Mouse (Mus musculus): ENCODE results near the gene Etfrf1. TPM values are rescaled to one million over a fixed set of nuclear protein-coding genes. Genes with fewer than 3 reads are reported as not detected.
A peak's percentile ranks its signal among the peaks of the same experiment; 100 is the strongest.

Gene Etfrf1
- polyA plus RNA-seq (2015; fragmentation: Nextera tagmentation; extraction: Ambion mirVana), result 33.9 and 35.2 TPM in 2 replicates

GRCm38 (mm10) chr6:145210816-145211338 lies at the start of gene Etfrf1, which contains the start of gene Casc1:
TSS of gene Etfrf1 (plus strand) at chr6:145211134.
TSS of gene Casc1 (minus strand) at chr6:145211005.
- no peaks in the 10 kb centered on the region for H3K9me3 ChIP-seq (replicated peaks)
- H3K9ac ChIP-seq, result peak within 1 kb of the TSS; percentile 71
- H3K27ac ChIP-seq (replicated peaks), result peak within 1 kb of the TSS; percentile 93
- no peaks in the 10 kb centered on the region for H3K27me3 ChIP-seq
- H3K4me1 ChIP-seq, result peaks cover 17% of the 10 kb centered on the region
- H3K4me2 ChIP-seq (replicated peaks), result peak within 1 kb of the TSS; percentile 64
- 0 out of 2 replicates have a peak, but pooled peaks cover 9% of the 10 kb centered on the region for H3K36me3 ChIP-seq
- peak within 1 kb of the TSS; percentile 64 for H3K4me3 ChIP-seq (replicated peaks)
- peak; percentile 100 for ATAC-seq (ENCODE audit: insufficient number of reproducible peaks, low FRiP score, low TSS enrichment, low read depth)
- under 1% methylated on average over 36 of the region's 36 CpGs for WGBS

- H3K27ac ChIP-seq (replicated peaks), result no peak overlapping the region
- no peak overlapping the region for H3K4me2 ChIP-seq (replicated peaks)
- H3K27me3 ChIP-seq, result peaks cover 7% of the 10 kb centered on the region; the same call in 1 of the 2 replicates
- ATAC-seq (ENCODE audit: insufficient number of reproducible peaks, low FRiP score, low TSS enrichment, low read depth), result no peak
- H3K9ac ChIP-seq, result no peak overlapping the region
- H3K9me3 ChIP-seq (replicated peaks), result no peaks in the 10 kb centered on the region
- H3K4me1 ChIP-seq, result peaks cover 20% of the 10 kb centered on the region
- 78% methylated on average over 14 of the region's 14 CpGs for WGBS
- no peaks in the 10 kb centered on the region for H3K36me3 ChIP-seq
- no peak overlapping the region for H3K4me3 ChIP-seq (replicated peaks)
Observed at GRCm38 (mm10) chr6:145171892-145172606, 38.9 kb upstream of the Etfrf1 start.

GRCm38 (mm10) chr6:145173781-145174191 lies 37.1 kb upstream of the Etfrf1 start:
- 11% methylated on average over 11 of the region's 11 CpGs for WGBS
- no peak overlapping the region for H3K27ac ChIP-seq (replicated peaks)

GRCm38 (mm10) chr6:145175571-145175981 lies 35.4 kb upstream of the Etfrf1 start:
- Histone ChIP-seq H3K9me3 (replicated peaks) (no peaks in the 10 kb centered on the region), H3K36me3 (no peaks in the 10 kb centered on the region), H3K4me2 (replicated peaks) (0 out of 2 replicates have a peak overlapping the region, but pooled peaks have one; percentile 13), H3K9ac (no peak overlapping the region), H3K4me1 (peaks cover 20% of the 10 kb centered on the region), H3K27me3 (peaks cover 8% of the 10 kb centered on the region; the same call in 1 of the 2 replicates), H3K27ac (replicated peaks) (no peak overlapping the region), H3K4me3 (replicated peaks) (no peak overlapping the region)
- WGBS, result 36% methylated on average over 9 of the region's 9 CpGs
- ATAC-seq (ENCODE audit: insufficient number of reproducible peaks, low FRiP score, low TSS enrichment, low read depth), result no peak

More at GRCm38 (mm10) chr6:145173781-145174191, 37.1 kb upstream of the Etfrf1 start:
- Histone ChIP-seq H3K36me3 (no peaks in the 10 kb centered on the region), H3K27me3 (peaks cover 8% of the 10 kb centered on the region; the same call in 1 of the 2 replicates), H3K4me1 (peaks cover 20% of the 10 kb centered on the region), H3K4me3 (replicated peaks) (no peak overlapping the region), H3K9ac (no peak overlapping the region), H3K9me3 (replicated peaks) (no peaks in the 10 kb centered on the region), H3K4me2 (replicated peaks) (no peak overlapping the region; the same call in 1 of the 2 replicates)
- ATAC-seq (ENCODE audit: insufficient number of reproducible peaks, low FRiP score, low TSS enrichment, low read depth), result peak; percentile 66

- H3K4me1 ChIP-seq, result peaks cover 20% of the 10 kb centered on the region
- H3K4me3 ChIP-seq (replicated peaks), result no peak overlapping the region
- H3K9ac ChIP-seq, result no peak overlapping the region
- H3K4me2 ChIP-seq (replicated peaks), result no peak overlapping the region
- no peaks in the 10 kb centered on the region for H3K36me3 ChIP-seq
- WGBS, result 44% methylated on average over 10 of the region's 10 CpGs
- H3K9me3 ChIP-seq (replicated peaks), result no peaks in the 10 kb centered on the region
- no peak overlapping the region for H3K27ac ChIP-seq (replicated peaks)
- H3K27me3 ChIP-seq, result peaks cover 8% of the 10 kb centered on the region; the same call in 1 of the 2 replicates
- ATAC-seq (ENCODE audit: insufficient number of reproducible peaks, low FRiP score, low TSS enrichment, low read depth), result no peak
Observed at GRCm38 (mm10) chr6:145176474-145176873, 34.5 kb upstream of the Etfrf1 start.

- no peak overlapping the region for H3K4me3 ChIP-seq (replicated peaks)
- peaks cover 10% of the 10 kb centered on the region; the same call in 1 of the 2 replicates for H3K4me1 ChIP-seq
- H3K36me3 ChIP-seq, result no peaks in the 10 kb centered on the region
- ATAC-seq (ENCODE audit: insufficient number of reproducible peaks, low FRiP score, low TSS enrichment, low read depth), result no peak; the same call in 1 of the 2 replicates
- H3K27ac ChIP-seq (replicated peaks), result no peak overlapping the region
- H3K9me3 ChIP-seq (replicated peaks), result no peaks in the 10 kb centered on the region
- peaks cover 8% of the 10 kb centered on the region; the same call in 1 of the 2 replicates for H3K27me3 ChIP-seq
- WGBS, result 26% methylated on average over 6 of the region's 6 CpGs
- no peak overlapping the region for H3K9ac ChIP-seq
- H3K4me2 ChIP-seq (replicated peaks), result no peak overlapping the region
Observed at GRCm38 (mm10) chr6:145179665-145180064, 31.3 kb upstream of the Etfrf1 start.

GRCm38 (mm10) chr6:145182044-145182443 lies 28.9 kb upstream of the Etfrf1 start:
- 76% methylated on average over 8 of the region's 8 CpGs for WGBS
- no peak overlapping the region for H3K27ac ChIP-seq (replicated peaks)
- H3K9me3 ChIP-seq (replicated peaks), result no peaks in the 10 kb centered on the region
- no peak overlapping the region for H3K4me2 ChIP-seq (replicated peaks)
- H3K36me3 ChIP-seq, result no peaks in the 10 kb centered on the region
- H3K27me3 ChIP-seq, result peaks cover 1% of the 10 kb centered on the region; the same call in 1 of the 2 replicates
- no peaks in the 10 kb centered on the region for H3K4me1 ChIP-seq
- H3K4me3 ChIP-seq (replicated peaks), result no peak overlapping the region
- H3K9ac ChIP-seq, result no peak overlapping the region
- no peak for ATAC-seq (ENCODE audit: insufficient number of reproducible peaks, low FRiP score, low TSS enrichment, low read depth)

- H3K4me3 ChIP-seq (replicated peaks), result no peak overlapping the region
Observed at GRCm38 (mm10) chr6:145186096-145186495, 24.8 kb upstream of the Etfrf1 start.

GRCm38 (mm10) chr6:145187093-145188088 lies 23.5 kb upstream of the Etfrf1 start:
- no peaks in the 10 kb centered on the region for H3K36me3 ChIP-seq
- ATAC-seq (ENCODE audit: insufficient number of reproducible peaks, low FRiP score, low TSS enrichment, low read depth), result no peak
- H3K4me1 ChIP-seq, result peaks cover 11% of the 10 kb centered on the region
- peak overlapping the region; percentile 32 for H3K4me3 ChIP-seq (replicated peaks)
- no peak overlapping the region for H3K9ac ChIP-seq
- H3K27me3 ChIP-seq, result no peaks in the 10 kb centered on the region
- H3K9me3 ChIP-seq (replicated peaks), result no peaks in the 10 kb centered on the region
- peak overlapping the region; percentile 48 for H3K4me2 ChIP-seq (replicated peaks)
- 55% methylated on average over 27 of the region's 27 CpGs for WGBS
- no peak overlapping the region for H3K27ac ChIP-seq (replicated peaks)

More at GRCm38 (mm10) chr6:145186096-145186495, 24.8 kb upstream of the Etfrf1 start:
- Histone ChIP-seq H3K9ac (no peak overlapping the region), H3K9me3 (replicated peaks) (no peaks in the 10 kb centered on the region), H3K4me1 (peaks cover 11% of the 10 kb centered on the region), H3K27me3 (no peaks in the 10 kb centered on the region), H3K4me2 (replicated peaks) (no peak overlapping the region), H3K36me3 (no peaks in the 10 kb centered on the region), H3K27ac (replicated peaks) (no peak overlapping the region)
- no peak for ATAC-seq (ENCODE audit: insufficient number of reproducible peaks, low FRiP score, low TSS enrichment, low read depth)
- WGBS, result 97% methylated on average over 1 of the region's 1 CpGs

GRCm38 (mm10) chr6:145193038-145193437 lies 17.9 kb upstream of the Etfrf1 start:
- Histone ChIP-seq H3K9me3 (replicated peaks) (no peaks in the 10 kb centered on the region), H3K27me3 (no peaks in the 10 kb centered on the region), H3K4me3 (replicated peaks) (no peak overlapping the region), H3K27ac (replicated peaks) (no peak overlapping the region), H3K4me2 (replicated peaks) (no peak overlapping the region), H3K4me1 (peaks cover 9% of the 10 kb centered on the region; the same call in 1 of the 2 replicates), H3K36me3 (no peaks in the 10 kb centered on the region), H3K9ac (no peak overlapping the region)
- ATAC-seq (ENCODE audit: insufficient number of reproducible peaks, low FRiP score, low TSS enrichment, low read depth), result no peak
- WGBS, result 97% methylated on average over 3 of the region's 3 CpGs
